Mouse (Mus musculus): ENCODE data around the gene Hsd3b1. TPM values are rescaled to one million over a fixed set of nuclear protein-coding genes. Genes with fewer than 3 reads are reported as not detected.
"Not testable (repeated sequence)": the region's sequence is repeated elsewhere in the genome, so short reads cannot be mapped to it uniquely, and the experiment has no call there.

Hsd3b1 gene
- polyA plus RNA-seq, 1 experiment from 2014 or later: 1.6 TPM

DNA sequence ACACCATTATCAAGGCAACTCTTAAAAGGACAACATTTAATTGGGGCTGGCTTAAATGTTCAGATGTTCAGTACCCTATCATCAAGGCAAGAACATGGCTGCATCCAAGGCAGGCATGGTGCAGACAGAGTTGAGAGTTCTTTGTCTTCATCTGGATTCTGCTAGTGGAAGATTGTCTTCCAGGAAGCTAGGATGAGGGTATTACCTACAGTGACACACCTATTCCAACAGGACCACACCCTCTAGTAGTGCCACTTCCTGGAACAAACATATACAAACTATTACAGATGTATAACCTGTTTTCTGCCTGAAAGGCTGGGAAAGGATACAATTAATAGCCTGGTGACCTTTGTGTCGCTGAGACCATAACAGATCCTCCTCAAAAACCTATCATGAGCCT is 10.7 kb downstream of the Hsd3b1 start:
- no peak overlapping the region for H3K4me2 ChIP-seq (replicated peaks; ENCODE audit: low read depth)
- DNase-seq (ENCODE audit: low spot score) (no peak), ATAC-seq (ENCODE audit: low FRiP score, low TSS enrichment) (peak; percentile 83)
- no peak overlapping the region for H3K9ac ChIP-seq (ENCODE audit: low read length)
- no peak for TF ChIP-seq EP300 (optimal IDR thresholded peaks at IDR 0.05)
- no peak for TF ChIP-seq CTCF (IDR thresholded peaks at IDR 0.05; ENCODE audit: low read depth)
- no peak overlapping the region for H3K4me3 ChIP-seq (ENCODE audit: low read depth, low read length)
- no peaks in the 10 kb centered on the region for H3K36me3 ChIP-seq (ENCODE audit: control insufficient read depth, insufficient read depth, low read length)
- 81% methylated on average over 1 of the region's 1 CpGs for WGBS
- no peaks in the 10 kb centered on the region for H3K9me3 ChIP-seq (ENCODE audit: control insufficient read depth, low read length)
- no peaks in the 10 kb centered on the region for H3K4me1 ChIP-seq (replicated peaks; ENCODE audit: control insufficient read depth, insufficient read depth)
- no peak overlapping the region for H3K27ac ChIP-seq (replicated peaks)
- H3K27me3 ChIP-seq (ENCODE audit: control insufficient read depth, insufficient read depth, low read length): no peaks in the 10 kb centered on the region

DNA sequence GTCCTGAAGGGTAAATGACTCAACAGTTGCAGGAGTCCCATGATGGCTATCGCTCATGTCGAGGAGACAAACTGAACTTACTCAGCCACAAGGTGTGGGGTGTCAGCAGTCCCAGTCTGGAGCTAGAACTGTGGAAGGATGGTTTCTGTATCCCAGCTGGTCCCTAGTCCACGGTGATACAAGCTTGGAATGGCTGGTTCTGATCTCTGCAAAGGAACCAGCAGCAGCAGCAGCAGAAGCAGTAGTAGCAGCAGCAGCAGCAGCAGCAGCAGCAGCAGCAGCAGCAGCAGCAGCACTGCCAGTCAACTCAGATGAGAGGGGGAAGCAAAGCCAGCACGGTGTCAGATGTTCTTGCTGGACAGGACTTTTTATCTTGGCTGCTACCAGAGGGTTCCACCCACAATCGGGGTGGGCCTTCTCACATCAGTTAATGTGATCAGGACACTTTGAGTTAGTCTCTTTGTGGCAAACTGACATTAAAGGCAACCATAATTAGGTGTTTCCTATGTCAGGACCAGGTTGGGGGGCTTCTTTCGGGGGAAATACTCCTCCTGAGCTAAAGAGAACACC is 45.4 kb downstream of the Hsd3b1 start, which contains the start of gene Hsd3b6:
Hsd3b6 (minus strand) TSS at position 343 of the 570 bp plus-strand sequence.
- no peak within 1 kb of the TSS for H3K27ac ChIP-seq (replicated peaks)
- ATAC-seq (ENCODE audit: low FRiP score, low TSS enrichment) (no peak), DNase-seq (ENCODE audit: low spot score) (no peak)
- no peak for TF ChIP-seq EP300 (optimal IDR thresholded peaks at IDR 0.05)
- no peak for TF ChIP-seq CTCF (IDR thresholded peaks at IDR 0.05; ENCODE audit: low read depth)
- no peaks in the 10 kb centered on the region for H3K36me3 ChIP-seq (ENCODE audit: control insufficient read depth, insufficient read depth, low read length)
- no peaks in the 10 kb centered on the region for H3K4me1 ChIP-seq (replicated peaks; ENCODE audit: control insufficient read depth, insufficient read depth)
- no peaks in the 10 kb centered on the region for H3K27me3 ChIP-seq (ENCODE audit: control insufficient read depth, insufficient read depth, low read length)
- H3K4me2 ChIP-seq (replicated peaks; ENCODE audit: low read depth): no peak within 1 kb of the TSS
- H3K9me3 ChIP-seq (ENCODE audit: control insufficient read depth, low read length): no peaks in the 10 kb centered on the region
- WGBS: 59% methylated on average over 6 of the region's 6 CpGs
- no peak within 1 kb of the TSS for H3K4me3 ChIP-seq (ENCODE audit: low read depth, low read length)
- H3K9ac ChIP-seq (ENCODE audit: low read length): no peak within 1 kb of the TSS

DNA sequence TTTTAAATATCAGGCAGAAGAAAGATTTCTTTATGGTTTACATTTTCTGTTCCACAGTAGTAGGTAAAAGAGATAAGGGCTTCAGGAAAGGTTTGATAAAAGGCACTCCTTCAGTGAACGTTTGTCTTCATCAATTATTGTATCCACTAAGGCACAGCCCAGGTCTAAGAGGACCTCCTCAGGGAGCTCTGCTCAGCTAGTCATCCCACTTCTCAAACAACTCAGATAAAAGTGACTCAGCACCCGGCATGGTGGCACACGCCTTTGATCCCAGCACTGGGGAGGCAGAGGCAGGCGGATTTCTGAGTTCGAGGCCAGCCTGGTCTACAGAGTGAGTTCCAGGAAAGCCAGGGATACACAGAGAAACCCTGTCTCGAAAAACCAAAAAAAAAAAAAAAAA is 46.9 kb downstream of the Hsd3b1 start:
- ATAC-seq (ENCODE audit: low FRiP score, low TSS enrichment); H3K27ac ChIP-seq (replicated peaks); DNase-seq (ENCODE audit: low spot score); H3K4me1 ChIP-seq (replicated peaks; ENCODE audit: control insufficient read depth, insufficient read depth); H3K4me3 ChIP-seq (ENCODE audit: low read depth, low read length); H3K27me3 ChIP-seq (ENCODE audit: control insufficient read depth, insufficient read depth, low read length); H3K36me3 ChIP-seq (ENCODE audit: control insufficient read depth, insufficient read depth, low read length); H3K9me3 ChIP-seq (ENCODE audit: control insufficient read depth, low read length); H3K9ac ChIP-seq (ENCODE audit: low read length); H3K4me2 ChIP-seq (replicated peaks; ENCODE audit: low read depth): not testable (repeated sequence)
- 66% methylated on average over 5 of the region's 6 CpGs for WGBS

DNA sequence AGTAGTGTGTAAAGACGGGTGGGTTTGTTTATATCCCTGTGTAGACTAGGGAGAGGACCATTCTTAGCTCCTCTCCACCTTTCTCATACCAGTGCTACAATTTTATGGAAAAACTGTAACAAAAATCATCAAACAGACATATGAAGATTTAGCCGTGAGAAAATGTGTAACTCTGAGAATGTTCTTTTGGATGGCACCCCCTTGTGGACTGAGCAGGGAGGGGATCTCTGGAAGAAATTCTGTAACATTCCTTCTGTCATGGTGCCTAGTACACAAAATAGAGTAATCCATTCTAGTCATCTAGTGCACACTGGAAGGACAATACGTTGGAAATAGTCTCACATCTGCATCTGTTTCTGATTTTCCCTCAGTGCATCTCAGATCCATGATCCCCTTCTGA is 54.6 kb downstream of the Hsd3b1 start:
- WGBS: 54% methylated on average over 3 of the region's 3 CpGs
- 0 out of 2 replicates have a peak, but pooled peaks have one; percentile 13 for TF ChIP-seq CTCF (IDR thresholded peaks at IDR 0.05; ENCODE audit: low read depth)
- not testable (repeated sequence) for H3K4me1 ChIP-seq (replicated peaks; ENCODE audit: control insufficient read depth, insufficient read depth); ATAC-seq (ENCODE audit: low FRiP score, low TSS enrichment); H3K9ac ChIP-seq (ENCODE audit: low read length); DNase-seq (ENCODE audit: low spot score); H3K27ac ChIP-seq (replicated peaks); H3K9me3 ChIP-seq (ENCODE audit: control insufficient read depth, low read length); H3K4me3 ChIP-seq (ENCODE audit: low read depth, low read length); H3K36me3 ChIP-seq (ENCODE audit: control insufficient read depth, insufficient read depth, low read length); H3K27me3 ChIP-seq (ENCODE audit: control insufficient read depth, insufficient read depth, low read length); H3K4me2 ChIP-seq (replicated peaks; ENCODE audit: low read depth)

Other genes starting within 250 kb of the Hsd3b1 start
- not detected in 2 replicates for gene Hsd3b5, start 229.5 kb downstream of the Hsd3b1 start, polyA plus RNA-seq (2015; fragmentation: Nextera tagmentation; extraction: Ambion mirVana)
- not detected in 2 replicates for gene Hsd3b2, start 135.3 kb downstream of the Hsd3b1 start, polyA plus RNA-seq (2015; fragmentation: Nextera tagmentation; extraction: Ambion mirVana)
- gene Hsd3b3, start 96.7 kb downstream of the Hsd3b1 start, polyA plus RNA-seq (2015; fragmentation: Nextera tagmentation; extraction: Ambion mirVana): 0.12 and 0.29 TPM in 2 replicates
- 0.15 TPM in 1 of 2 replicates, not detected in the other for gene Hsd3b6, start 45.4 kb downstream of the Hsd3b1 start, polyA plus RNA-seq (2015; fragmentation: Nextera tagmentation; extraction: Ambion mirVana)
- not detected in 2 replicates for gene Hao2, start 33.4 kb upstream of the Hsd3b1 start, polyA plus RNA-seq (2015; fragmentation: Nextera tagmentation; extraction: Ambion mirVana)